Mouse (Mus musculus) layer of hippocampus, adult 2 months (tissue): ENCODE results near the gene Ptprb. TPM values are rescaled to one million over a fixed set of nuclear protein-coding genes. Genes with fewer than 3 reads are reported as not detected.

ENCODE experiments used
- DNase-seq, 2 experiments: peaks; one replicate each; pipeline ENCODE4 v3.0.0; 2022; ENCODE audit warnings: low spot score in 2 of 2
- H3K27ac ChIP-seq: fragments of 200-600 bp; 2 replicates; pipeline ENCODE4 v1.8.1; 2022
- H3K4me3 ChIP-seq: fragments of 200-600 bp; 2 replicates; pipeline ENCODE4 v1.8.1; 2022; ENCODE audit warnings: mild to moderate bottlenecking
- CTCF ChIP-seq: fragments of 200-600 bp; conservative IDR thresholded peaks from 2 replicates; pipeline ENCODE4 v1.8.1; 2022; ENCODE audit warnings: antibody characterized with exemption, mild to moderate bottlenecking, moderate library complexity
- long read RNA-seq, 2 experiments: library from polyadenylated mRNA; stranded (forward); transcript quantifications; one replicate each; pipeline ENCODE4 v2.0.0; 2021; ENCODE audit warnings: borderline mapping rate in 2 of 2
- total RNA-seq, 2 experiments: library from RNA; stranded (reverse); gene quantifications; 2 replicates each; pipeline ENCODE4 v1.2.3; 2021

The Ptprb gene
- total RNA-seq = 10 to 100 TPM; 15.0 to 19.7 TPM
- long read RNA-seq, experiment 1, full-length matches to known transcripts = 2 of 8 reads
- long read RNA-seq, experiment 1, partial matches to known transcripts = 2 of 8 reads
- long read RNA-seq, experiment 1, other reads (novel, unspliced or antisense) = 4 of 8 reads
- long read RNA-seq, experiment 2, full-length matches to known transcripts = 2 of 10 reads
- long read RNA-seq, experiment 2, partial matches to known transcripts = 1 of 10 reads
- long read RNA-seq, experiment 2, other reads (novel, unspliced or antisense) = 7 of 10 reads

GRCm38 (mm10) chr10:116275280-116275679 lies at the start of gene Ptprb:
Ptprb (plus strand) TSS chr10:116275523.
- DNase-seq = no peak
- H3K27ac ChIP-seq = no peak within 1 kb of the TSS
- no peak for TF ChIP-seq CTCF
- H3K4me3 ChIP-seq = no peak within 1 kb of the TSS

GRCm38 (mm10) chr10:116235299-116235698 lies 40.0 kb upstream of the Ptprb start:
- DNase-seq = no peak
- Histone ChIP-seq H3K27ac (no peak overlapping the region), H3K4me3 (no peak overlapping the region)
- TF ChIP-seq CTCF = no peak

GRCm38 (mm10) chr10:116242200-116242599 lies 33.1 kb upstream of the Ptprb start:
- TF ChIP-seq CTCF = no peak
- DNase-seq = no peak
- no peak overlapping the region for H3K27ac ChIP-seq
- no peak overlapping the region for H3K4me3 ChIP-seq

- no peak for TF ChIP-seq CTCF
- no peak for DNase-seq
- no peak overlapping the region for H3K4me3 ChIP-seq
- H3K27ac ChIP-seq = no peak overlapping the region
These were observed 31.9 kb upstream of the Ptprb start for GRCm38 (mm10) chr10:116243373-116243772.

GRCm38 (mm10) chr10:116245632-116246031 lies 29.7 kb upstream of the Ptprb start:
- no peak for DNase-seq
- Histone ChIP-seq H3K27ac (no peak overlapping the region), H3K4me3 (no peak overlapping the region)
- TF ChIP-seq CTCF = no peak

GRCm38 (mm10) chr10:116252668-116253067 lies 22.7 kb upstream of the Ptprb start:
- DNase-seq = no peak
- Histone ChIP-seq H3K27ac (0 out of 2 replicates have a peak overlapping the region, but pooled peaks have one; percentile 55), H3K4me3 (no peak overlapping the region)
- no peak for TF ChIP-seq CTCF

GRCm38 (mm10) chr10:116253972-116254371 lies 21.4 kb upstream of the Ptprb start:
- Histone ChIP-seq H3K4me3 (no peak overlapping the region), H3K27ac (peak overlapping the region; percentile 65)
- TF ChIP-seq CTCF = no peak
- DNase-seq = no peak

GRCm38 (mm10) chr10:116259298-116259697 lies 16.0 kb upstream of the Ptprb start:
- Histone ChIP-seq H3K27ac (no peak overlapping the region), H3K4me3 (no peak overlapping the region)
- no peak for TF ChIP-seq CTCF
- no peak for DNase-seq

- Histone ChIP-seq H3K4me3 (no peak overlapping the region), H3K27ac (peak overlapping the region; percentile 77; the same call in 1 of the 2 replicates)
- DNase-seq = peak; percentile 5 to 27
- TF ChIP-seq CTCF = no peak
These were observed 14.5 kb upstream of the Ptprb start for GRCm38 (mm10) chr10:116260658-116261433.

- TF ChIP-seq CTCF = no peak
- DNase-seq = no peak
- peak overlapping the region; percentile 77 for H3K27ac ChIP-seq
- no peak overlapping the region for H3K4me3 ChIP-seq
These were observed 13.8 kb upstream of the Ptprb start for GRCm38 (mm10) chr10:116261559-116261958.

GRCm38 (mm10) chr10:116264521-116264920 lies 10.8 kb upstream of the Ptprb start:
- DNase-seq = no peak
- no peak for TF ChIP-seq CTCF
- no peak overlapping the region for H3K4me3 ChIP-seq

GRCm38 (mm10) chr10:116266561-116267433 lies 8.5 kb upstream of the Ptprb start:
- 0 out of 2 replicates have a peak, but pooled peaks have one; percentile 4 for TF ChIP-seq CTCF
- H3K27ac ChIP-seq = peak overlapping the region; percentile 51; the same call in 1 of the 2 replicates
- DNase-seq = no peak
- H3K4me3 ChIP-seq = no peak overlapping the region

More at GRCm38 (mm10) chr10:116264521-116264920, 10.8 kb upstream of the Ptprb start:
- no peak overlapping the region for H3K27ac ChIP-seq
